Mouse (Mus musculus) embryonic facial prominence, embryonic 12.5 days (tissue): ENCODE results near the gene Creb3l1. TPM values are rescaled to one million over a fixed set of nuclear protein-coding genes. Genes with fewer than 3 reads are reported as not detected.

ENCODE experiments used
- ATAC-seq: fragments of 200-750 bp; cut with Nextera tagmentation; 2 replicates; pipeline ENCODE4 v1.8.0; 2017; ENCODE audit not compliant: insufficient number of reproducible peaks, insufficient read depth, low FRiP score, low TSS enrichment
- H3K27ac ChIP-seq: fragments of 300-500 bp; sonication (generic); 2 replicates; pipeline ENCODE4 v1.5.1; 2016; ENCODE audit warnings: mild to moderate bottlenecking
- H3K27me3 ChIP-seq: fragments of 300-500 bp; sonication (generic); 2 replicates; pipeline ENCODE4 v1.6.1; 2016; ENCODE audit warnings: mild to moderate bottlenecking, moderate library complexity
- H3K36me3 ChIP-seq: fragments of 300-500 bp; sonication (generic); 2 replicates; pipeline ENCODE4 v1.6.1; 2016; ENCODE audit warnings: mild to moderate bottlenecking
- H3K4me1 ChIP-seq: fragments of 300-500 bp; sonication (generic); 2 replicates; pipeline ENCODE4 v1.6.1; 2016
- H3K4me2 ChIP-seq: fragments of 300-500 bp; sonication (generic); replicated peaks from 2 replicates; pipeline ENCODE4 v1.6.1; 2016; ENCODE audit warnings: mild to moderate bottlenecking, moderate library complexity
- H3K4me3 ChIP-seq: fragments of 300-500 bp; sonication (generic); 2 replicates; pipeline ENCODE4 v1.5.1; 2016; ENCODE audit warnings: mild to moderate bottlenecking
- H3K9ac ChIP-seq: fragments of 300-500 bp; sonication (generic); 2 replicates; pipeline ENCODE4 v1.6.1; 2016; ENCODE audit warnings: mild to moderate bottlenecking, moderate library complexity
- H3K9me3 ChIP-seq: fragments of 300-500 bp; sonication (generic); 2 replicates; pipeline ENCODE4 v1.6.1; 2016; ENCODE audit warnings: mild to moderate bottlenecking, moderate library complexity
- WGBS: fragments of 180-500 bp; shearing (Covaris S2); methylation state at CpG from one replicate; pipeline ENCODE4 v1.1.7; 2016; 5-methylcytosine and 5-hydroxymethylcytosine counted together
- polyA plus RNA-seq: library from polyadenylated mRNA; unstranded; fragments of >200 nt; fragmentation: Nextera tagmentation; extraction: Ambion mirVana; gene quantifications from 2 replicates; pipeline ENCODE4 v1.2.1, GENCODE M21; 2016

Gene Creb3l1
- polyA plus RNA-seq, 1 experiment from 2014 or later: 3.6 TPM

GRCm38 (mm10) chr2:91993409-91993808, 30.9 kb downstream of the Creb3l1 start:
- no peak for ATAC-seq
- Histone ChIP-seq H3K4me1 (0 out of 2 replicates have a peak, but pooled peaks cover 3% of the 10 kb centered on the region), H3K4me2 (no peak overlapping the region), H3K27ac (no peak overlapping the region), H3K9me3 (no peaks in the 10 kb centered on the region), H3K27me3 (no peaks in the 10 kb centered on the region), H3K4me3 (no peak overlapping the region), H3K9ac (no peak overlapping the region), H3K36me3 (0 out of 2 replicates have a peak, but pooled peaks cover 3% of the 10 kb centered on the region)
- WGBS: 78% methylated on average over 3 of the region's 3 CpGs

DNA sequence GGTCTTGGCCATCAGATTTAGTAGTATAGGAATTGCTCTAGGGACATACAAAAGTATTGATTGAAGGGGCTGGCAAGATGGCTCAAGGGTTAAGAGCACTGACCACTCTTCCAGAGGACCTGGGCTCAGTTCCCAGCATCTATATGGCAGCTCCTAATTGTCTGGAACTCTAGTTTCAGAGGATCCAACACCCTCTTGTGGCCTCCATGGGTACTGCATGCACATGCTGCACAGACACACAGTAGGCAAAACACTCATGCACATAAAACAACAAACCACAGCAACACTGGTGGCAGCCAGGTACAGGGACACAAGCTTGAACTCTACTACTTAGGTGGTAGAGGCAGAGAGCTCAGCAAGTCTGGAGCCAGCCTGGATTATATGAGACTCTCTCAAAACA, 34.6 kb downstream of the Creb3l1 start:
- Histone ChIP-seq H3K4me3 (no peak overlapping the region), H3K27ac (no peak overlapping the region), H3K9me3 (no peaks in the 10 kb centered on the region), H3K4me2 (no peak overlapping the region), H3K27me3 (no peaks in the 10 kb centered on the region), H3K4me1 (peaks cover 8% of the 10 kb centered on the region), H3K9ac (no peak overlapping the region), H3K36me3 (0 out of 2 replicates have a peak, but pooled peaks cover 3% of the 10 kb centered on the region)
- ATAC-seq: no peak

DNA sequence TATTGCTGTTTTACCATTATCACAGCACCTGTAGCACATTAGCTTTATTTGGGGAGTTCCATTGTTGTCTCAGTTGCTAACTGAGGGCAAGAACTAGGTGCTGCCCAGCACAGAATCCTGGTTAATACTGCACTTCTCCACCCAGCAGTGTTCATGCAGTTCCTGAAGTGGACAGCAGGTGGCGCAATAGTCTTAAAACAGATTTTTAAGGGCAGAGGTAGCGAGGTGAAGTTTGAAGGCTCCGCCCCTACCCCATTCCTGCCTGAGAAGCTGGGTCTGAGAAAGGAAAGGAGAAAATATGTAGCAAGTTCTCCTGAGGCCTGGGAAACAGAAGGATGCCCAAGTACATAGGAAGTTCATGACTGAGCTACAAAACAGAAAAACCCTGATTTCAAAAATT, 36.8 kb downstream of the Creb3l1 start:
- Histone ChIP-seq H3K4me1 (peaks cover 13% of the 10 kb centered on the region), H3K36me3 (0 out of 2 replicates have a peak, but pooled peaks cover 3% of the 10 kb centered on the region), H3K9ac (no peak overlapping the region), H3K4me3 (no peak overlapping the region), H3K9me3 (no peaks in the 10 kb centered on the region), H3K27ac (no peak overlapping the region), H3K27me3 (no peaks in the 10 kb centered on the region), H3K4me2 (no peak overlapping the region)
- no peak for ATAC-seq
- WGBS: 0% methylated on average over 3 of the region's 3 CpGs

GRCm38 (mm10) chr2:91986071-91986470, 38.2 kb downstream of the Creb3l1 start:
- Histone ChIP-seq H3K4me2 (no peak overlapping the region), H3K4me1 (peaks cover 13% of the 10 kb centered on the region), H3K36me3 (0 out of 2 replicates have a peak, but pooled peaks cover 3% of the 10 kb centered on the region), H3K4me3 (no peak overlapping the region), H3K9me3 (no peaks in the 10 kb centered on the region), H3K9ac (no peak overlapping the region), H3K27me3 (no peaks in the 10 kb centered on the region), H3K27ac (no peak overlapping the region)
- WGBS: 7% methylated on average over 5 of the region's 5 CpGs
- no peak for ATAC-seq

DNA sequence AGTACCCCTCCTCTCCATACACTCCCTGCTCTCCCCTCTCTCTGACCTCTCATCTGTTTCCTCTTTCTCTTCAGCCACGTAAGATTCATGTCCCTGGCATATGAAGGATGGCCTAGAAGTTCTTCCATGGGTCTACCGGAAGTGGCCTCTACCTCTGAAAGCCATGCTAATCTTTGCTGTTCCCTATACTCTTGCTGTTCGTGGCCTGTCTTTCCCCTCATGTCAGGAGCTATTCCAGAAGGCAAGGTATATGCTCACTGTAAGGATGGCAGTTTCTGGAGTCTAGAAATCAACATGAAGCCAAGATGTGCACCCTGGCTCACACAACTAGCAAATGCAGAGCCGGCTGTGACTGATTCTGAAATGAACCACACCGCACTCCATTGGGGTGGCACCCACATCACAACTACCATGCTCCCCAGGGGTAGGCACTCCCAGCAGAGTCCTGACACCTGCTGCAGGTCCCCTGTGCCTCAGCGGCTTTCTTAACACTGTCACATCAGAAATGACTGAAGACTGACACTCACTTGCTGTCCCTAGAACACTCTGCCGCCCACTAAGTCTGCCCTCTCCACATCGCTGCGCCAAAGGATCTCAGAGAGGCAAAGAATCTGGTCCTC, 39.3 kb downstream of the Creb3l1 start:
- Histone ChIP-seq H3K4me1 (peaks cover 23% of the 10 kb centered on the region), H3K36me3 (no peaks in the 10 kb centered on the region), H3K4me2 (peak overlapping the region; percentile 38), H3K9me3 (no peaks in the 10 kb centered on the region), H3K4me3 (0 out of 2 replicates have a peak overlapping the region, but pooled peaks have one; percentile 19), H3K9ac (0 out of 2 replicates have a peak overlapping the region, but pooled peaks have one; percentile 17), H3K27ac (peak overlapping the region; percentile 67), H3K27me3 (no peaks in the 10 kb centered on the region)
- 32% methylated on average over 9 of the region's 9 CpGs for WGBS
- ATAC-seq: no peak

- Histone ChIP-seq H3K9ac (peak overlapping the region; percentile 17; the same call in 1 of the 2 replicates), H3K27me3 (no peaks in the 10 kb centered on the region), H3K4me1 (peaks cover 25% of the 10 kb centered on the region), H3K9me3 (no peaks in the 10 kb centered on the region), H3K27ac (peak overlapping the region; percentile 67), H3K36me3 (no peaks in the 10 kb centered on the region), H3K4me3 (peak overlapping the region; percentile 19; the same call in 1 of the 2 replicates), H3K4me2 (peak overlapping the region; percentile 38)
- ATAC-seq: peak; percentile 81
- 2% methylated on average over 13 of the region's 13 CpGs for WGBS
Measured at GRCm38 (mm10) chr2:91984439-91984838, 39.9 kb downstream of the Creb3l1 start.

GRCm38 (mm10) chr2:91980830-91981229, 43.5 kb downstream of the Creb3l1 start:
- Histone ChIP-seq H3K27ac (no peak overlapping the region), H3K9me3 (no peaks in the 10 kb centered on the region), H3K9ac (no peak overlapping the region), H3K27me3 (peaks cover 21% of the 10 kb centered on the region), H3K4me1 (peaks cover 31% of the 10 kb centered on the region), H3K4me2 (no peak overlapping the region), H3K4me3 (no peak overlapping the region), H3K36me3 (no peaks in the 10 kb centered on the region)
- 49% methylated on average over 5 of the region's 5 CpGs for WGBS
- ATAC-seq: no peak

DNA sequence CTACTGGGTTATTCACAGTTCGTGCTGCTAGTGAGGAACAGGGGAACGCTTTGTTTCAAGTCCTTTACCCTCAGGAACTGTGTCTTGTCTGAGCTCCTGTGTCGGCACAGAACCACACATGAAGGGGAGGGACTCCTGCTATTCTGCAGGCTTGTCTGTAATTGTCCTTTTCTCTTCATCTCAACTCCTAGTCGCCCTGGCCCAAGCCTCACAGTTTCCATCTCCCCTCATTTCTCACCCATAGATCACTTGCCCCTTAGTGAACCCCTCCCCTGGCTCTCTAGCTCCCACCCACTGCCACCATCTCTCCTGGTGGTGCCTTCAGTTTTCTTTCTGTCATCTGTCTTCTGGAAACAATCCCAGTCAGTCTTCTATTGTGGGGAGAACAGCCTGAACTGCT, 44.1 kb downstream of the Creb3l1 start:
- H3K36me3 ChIP-seq: no peaks in the 10 kb centered on the region
- H3K9ac ChIP-seq: no peak overlapping the region
- no peak overlapping the region for H3K27ac ChIP-seq
- H3K27me3 ChIP-seq: peaks cover 27% of the 10 kb centered on the region
- no peak overlapping the region for H3K4me2 ChIP-seq
- no peaks in the 10 kb centered on the region for H3K9me3 ChIP-seq
- peaks cover 36% of the 10 kb centered on the region for H3K4me1 ChIP-seq
- WGBS: 7% methylated on average over 4 of the region's 4 CpGs
- no peak overlapping the region for H3K4me3 ChIP-seq
- no peak for ATAC-seq

- peaks cover 43% of the 10 kb centered on the region for H3K27me3 ChIP-seq
- ATAC-seq: no peak; the same call in 1 of the 2 replicates
- 35% methylated on average over 2 of the region's 2 CpGs for WGBS
- H3K4me1 ChIP-seq: peaks cover 23% of the 10 kb centered on the region
- no peaks in the 10 kb centered on the region for H3K36me3 ChIP-seq
- no peak overlapping the region for H3K9ac ChIP-seq
- H3K4me2 ChIP-seq: no peak overlapping the region
- H3K9me3 ChIP-seq: no peaks in the 10 kb centered on the region
- no peak overlapping the region for H3K4me3 ChIP-seq
- peak overlapping the region; percentile 54; the same call in 1 of the 2 replicates for H3K27ac ChIP-seq
Measured at GRCm38 (mm10) chr2:91978547-91978946, 45.8 kb downstream of the Creb3l1 start.

- no peak overlapping the region for H3K4me3 ChIP-seq
- H3K27me3 ChIP-seq: peaks cover 46% of the 10 kb centered on the region
- ATAC-seq: no peak
- H3K36me3 ChIP-seq: no peaks in the 10 kb centered on the region
- peaks cover 23% of the 10 kb centered on the region for H3K4me1 ChIP-seq
- 74% methylated on average over 4 of the region's 4 CpGs for WGBS
- H3K27ac ChIP-seq: peak overlapping the region; percentile 54; the same call in 1 of the 2 replicates
- H3K9ac ChIP-seq: no peak overlapping the region
- H3K4me2 ChIP-seq: no peak overlapping the region
- H3K9me3 ChIP-seq: no peaks in the 10 kb centered on the region
Measured at GRCm38 (mm10) chr2:91977960-91978359, 46.3 kb downstream of the Creb3l1 start.

DNA sequence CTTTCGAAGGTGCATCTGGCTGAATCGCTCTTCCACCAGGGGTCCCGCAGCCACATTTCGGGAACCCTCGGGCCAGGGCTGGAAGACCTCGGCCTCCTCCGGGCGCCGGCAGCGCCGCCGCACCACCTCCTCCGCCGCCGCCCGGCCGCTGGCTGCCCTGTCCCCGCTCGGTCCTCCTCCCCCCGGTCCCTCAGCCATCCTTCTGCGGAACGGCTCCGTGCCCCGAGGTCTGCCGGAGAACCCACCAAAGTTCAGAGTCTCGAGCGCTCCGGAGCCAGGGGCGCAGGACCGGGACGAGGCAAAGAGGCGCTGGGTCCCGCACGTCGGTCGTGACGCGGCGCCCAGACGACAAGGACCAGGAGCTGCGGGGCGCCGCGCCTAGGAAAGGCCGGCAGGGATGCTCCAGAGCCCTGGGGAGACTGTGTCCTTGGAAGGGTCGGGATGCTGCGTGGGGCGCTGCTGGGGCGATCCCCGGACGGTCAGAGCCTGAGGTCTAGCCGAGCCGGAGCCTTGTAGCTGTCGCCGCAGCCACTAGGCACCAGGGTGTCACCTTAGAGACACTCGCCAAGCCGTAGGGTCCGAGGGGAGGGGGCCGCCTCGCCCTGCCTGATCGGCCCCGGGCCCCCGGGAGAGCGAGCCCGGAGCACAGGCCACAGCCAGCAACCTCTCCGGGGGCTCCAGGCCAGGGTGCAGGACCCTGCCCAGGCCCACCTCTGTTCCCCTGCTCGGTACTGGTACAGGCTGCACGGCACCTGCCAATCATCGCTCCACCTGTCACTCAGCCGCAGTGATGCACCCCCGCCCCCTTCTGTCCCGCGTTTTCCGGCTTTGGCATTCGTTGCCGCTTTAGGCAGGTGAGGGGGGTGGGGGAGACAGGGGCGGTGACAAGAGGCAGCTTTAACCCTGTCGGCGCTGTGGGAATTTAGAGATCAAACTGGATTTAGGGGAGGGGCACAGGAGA, 48.4 kb downstream of the Creb3l1 start, which contains the start of gene Dgkz:
Gene Dgkz, minus strand, starts transcription at position 284 of the 961 bp plus-strand sequence.
- no peak within 1 kb of the TSS for H3K27ac ChIP-seq
- no peaks in the 10 kb centered on the region for H3K36me3 ChIP-seq
- peak; percentile 58; the same call in 1 of the 2 replicates for ATAC-seq
- H3K4me3 ChIP-seq: peak within 1 kb of the TSS; percentile 37
- H3K9me3 ChIP-seq: no peaks in the 10 kb centered on the region
- WGBS: 1% methylated on average over 79 of the region's 79 CpGs
- peak within 1 kb of the TSS; percentile 69 for H3K4me2 ChIP-seq
- peak within 1 kb of the TSS; percentile 43 for H3K9ac ChIP-seq
- H3K27me3 ChIP-seq: peaks cover 53% of the 10 kb centered on the region
- H3K4me1 ChIP-seq: peaks cover 37% of the 10 kb centered on the region
